Mouse (Mus musculus) left cerebral cortex, adult 18-20 months (tissue): Measurements from ENCODE around the gene Sh3d21. TPM values are rescaled to one million over a fixed set of nuclear protein-coding genes. Genes with fewer than 3 reads are reported as not detected.
A peak's percentile ranks its signal among the peaks of the same experiment; 100 is the strongest.

ENCODE experiments used
- DNase-seq, 2 experiments: peaks; one replicate each; pipeline ENCODE4 v3.0.0; 2021 to 2022; ENCODE audit warnings: low spot score in 2 of 2, mixed read lengths in 1 of 2
- total RNA-seq, 2 experiments: library from RNA; stranded (reverse); gene quantifications; 2 replicates each; pipeline ENCODE4 v1.2.3; 2021

Sh3d21 gene
- total RNA-seq, 2 experiments from 2014 or later = 0.59 to 0.77 TPM

- DNase-seq = no peak
Observed at GRCm38 (mm10) chr4:126147533-126148160, 15.6 kb downstream of the Sh3d21 start, which contains the start of gene Eva1b. Gene Eva1b (plus strand): TSS chr4:126147744.

- no peak for DNase-seq
Observed at GRCm38 (mm10) chr4:126146974-126147532, 16.2 kb downstream of the Sh3d21 start.

GRCm38 (mm10) chr4:126145396-126145795 is 17.9 kb downstream of the Sh3d21 start:
- DNase-seq = no peak

- no peak for DNase-seq
Observed at GRCm38 (mm10) chr4:126141021-126141420, 22.3 kb downstream of the Sh3d21 start.

- no peak for DNase-seq
Observed at GRCm38 (mm10) chr4:126137773-126138172, 25.5 kb downstream of the Sh3d21 start.

GRCm38 (mm10) chr4:126134639-126135038 is 28.7 kb downstream of the Sh3d21 start:
- DNase-seq = no peak

GRCm38 (mm10) chr4:126134236-126134635 is 29.1 kb downstream of the Sh3d21 start:
- DNase-seq = no peak

GRCm38 (mm10) chr4:126132636-126133264 is 30.5 kb downstream of the Sh3d21 start:
- DNase-seq = no peak

- peak in 1 of 2 experiments; percentile 31 for DNase-seq
Observed at GRCm38 (mm10) chr4:126131290-126132121, 31.8 kb downstream of the Sh3d21 start.

- no peak for DNase-seq
Observed at GRCm38 (mm10) chr4:126130502-126130901, 32.8 kb downstream of the Sh3d21 start.

GRCm38 (mm10) chr4:126123309-126124040 is 39.8 kb downstream of the Sh3d21 start:
- peak; percentile 23 to 59 for DNase-seq

GRCm38 (mm10) chr4:126120506-126120905 is 42.8 kb downstream of the Sh3d21 start:
- DNase-seq = no peak

GRCm38 (mm10) chr4:126120052-126120451 is 43.2 kb downstream of the Sh3d21 start:
- no peak for DNase-seq

- no peak for DNase-seq
Observed at GRCm38 (mm10) chr4:126119051-126119450, 44.2 kb downstream of the Sh3d21 start.

GRCm38 (mm10) chr4:126118651-126119050 is 44.6 kb downstream of the Sh3d21 start:
- peak; percentile 63 to 75 for DNase-seq

GRCm38 (mm10) chr4:126117116-126117515 is 46.2 kb downstream of the Sh3d21 start:
- no peak for DNase-seq

GRCm38 (mm10) chr4:126115871-126116521 is 47.3 kb downstream of the Sh3d21 start:
- DNase-seq = no peak

GRCm38 (mm10) chr4:126115411-126115810 is 47.9 kb downstream of the Sh3d21 start:
- DNase-seq = no peak

GRCm38 (mm10) chr4:126113943-126114342 is 49.3 kb downstream of the Sh3d21 start:
- peak in 1 of 2 experiments; percentile 51 for DNase-seq

GRCm38 (mm10) chr4:126113243-126113642 is 50.0 kb downstream of the Sh3d21 start:
- no peak for DNase-seq
